Mouse (Mus musculus): ENCODE data around the gene Map3k13. TPM values are rescaled to one million over a fixed set of nuclear protein-coding genes. Genes with fewer than 3 reads are reported as not detected.

The Map3k13 gene
- polyA plus RNA-seq (2015; fragmentation: Nextera tagmentation; extraction: Ambion mirVana), result 1.7 and 1.9 TPM in 2 replicates

DNA sequence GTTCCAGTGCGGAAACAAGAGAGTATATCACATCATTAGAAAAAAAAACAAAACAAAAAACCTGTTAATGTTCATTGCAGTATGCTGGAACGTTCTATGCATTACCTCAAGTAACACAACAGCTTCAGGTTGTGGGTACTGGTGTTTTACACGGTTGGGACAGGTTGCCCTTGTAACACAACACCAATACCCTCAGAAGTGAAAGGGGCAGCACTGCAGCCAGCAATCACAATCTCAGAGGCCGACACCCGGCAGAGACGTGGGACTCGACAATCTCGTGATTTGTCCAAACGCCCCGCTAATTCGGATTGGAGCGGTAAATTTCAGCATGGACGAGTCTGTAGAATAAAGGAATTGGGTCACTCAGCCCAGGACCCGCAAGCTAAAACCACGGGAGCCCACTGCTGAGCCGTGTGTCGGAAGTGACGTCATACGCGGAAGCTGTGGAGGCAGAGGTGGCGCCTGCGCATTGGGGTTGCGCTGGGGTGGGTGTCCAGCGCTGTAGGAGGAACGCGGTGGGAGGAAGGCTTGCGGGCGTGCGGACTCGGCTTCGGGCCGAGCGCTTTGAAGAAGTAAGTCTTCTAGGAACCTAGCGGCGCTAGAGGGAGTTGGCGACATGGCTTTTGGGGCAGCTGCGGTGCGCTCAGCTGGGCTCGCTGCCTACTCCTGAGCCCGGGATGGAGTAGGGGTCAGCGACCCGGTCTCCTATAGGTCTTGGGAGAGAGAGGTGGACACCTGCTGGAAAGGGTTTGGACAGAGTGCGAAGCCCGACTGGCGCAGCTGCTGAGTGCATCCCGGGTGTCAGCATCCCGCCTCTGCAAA lies at the start of gene Map3k13:
TSS of gene Map3k13 (plus strand) at position 472 of the 822 bp plus-strand sequence.
- H3K27me3 ChIP-seq (replicated peaks), result no peaks in the 10 kb centered on the region
- ATAC-seq, result peak; percentile 99
- peak within 1 kb of the TSS; percentile 66 for H3K9ac ChIP-seq
- peak within 1 kb of the TSS; percentile 90 for H3K27ac ChIP-seq
- no peaks in the 10 kb centered on the region for H3K9me3 ChIP-seq
- no peaks in the 10 kb centered on the region for H3K4me1 ChIP-seq (replicated peaks)
- 2% methylated on average over 47 of the region's 47 CpGs for WGBS
- H3K36me3 ChIP-seq, result no peaks in the 10 kb centered on the region
- H3K4me2 ChIP-seq (replicated peaks), result peak within 1 kb of the TSS; percentile 80
- peak within 1 kb of the TSS; percentile 69 for H3K4me3 ChIP-seq (replicated peaks)

DNA sequence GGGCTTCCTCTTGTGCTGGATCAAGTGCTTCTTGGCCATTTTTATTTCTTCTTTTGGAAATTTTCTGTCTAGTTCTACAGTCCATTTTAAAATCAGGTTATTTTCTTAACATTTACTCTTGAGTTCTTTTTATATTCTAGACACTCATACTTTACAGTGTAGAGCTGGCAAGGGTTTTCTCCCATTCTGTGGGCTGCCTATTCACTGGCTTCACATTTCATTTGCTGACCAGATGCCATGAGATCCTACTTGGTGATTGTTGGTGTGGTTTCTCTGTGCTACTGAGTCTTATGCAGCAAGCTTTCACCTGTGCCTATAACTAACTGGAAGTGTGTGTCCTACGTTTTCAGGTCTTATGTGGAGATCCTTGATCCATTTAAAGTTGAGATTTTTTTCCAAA lies 35.7 kb upstream of the Map3k13 start:
- WGBS, result 87% methylated on average over 1 of the region's 1 CpGs
- no peak for ATAC-seq
- H3K27me3 ChIP-seq (replicated peaks), result no peaks in the 10 kb centered on the region
- H3K27ac ChIP-seq, result no peak overlapping the region
- H3K4me2 ChIP-seq (replicated peaks), result no peak overlapping the region
- no peak overlapping the region for H3K4me3 ChIP-seq (replicated peaks)
- H3K9me3 ChIP-seq, result no peaks in the 10 kb centered on the region
- H3K4me1 ChIP-seq (replicated peaks), result no peaks in the 10 kb centered on the region
- no peak overlapping the region for H3K9ac ChIP-seq
- 0 out of 2 replicates have a peak, but pooled peaks cover 2% of the 10 kb centered on the region for H3K36me3 ChIP-seq

DNA sequence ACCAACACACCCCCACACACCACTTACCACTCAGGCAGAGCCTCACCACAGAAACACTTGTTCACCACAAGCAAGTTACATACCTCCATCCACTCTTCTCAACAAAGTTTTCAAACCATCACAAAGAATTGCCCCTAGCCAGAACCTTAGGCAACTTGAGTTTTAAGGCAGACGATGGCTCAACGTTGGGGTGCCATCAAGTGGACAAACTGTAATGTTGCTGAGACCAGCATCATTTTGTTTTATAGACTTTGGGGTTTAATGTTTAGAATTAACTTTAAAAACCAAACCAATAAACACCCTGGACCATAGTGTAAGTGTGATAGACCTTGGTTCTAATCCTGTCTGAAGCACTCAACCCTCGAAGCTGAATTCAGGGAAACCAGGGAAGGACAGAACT lies 25.9 kb upstream of the Map3k13 start:
- Histone ChIP-seq H3K27me3 (replicated peaks) (no peaks in the 10 kb centered on the region), H3K9ac (no peak overlapping the region), H3K36me3 (no peaks in the 10 kb centered on the region), H3K4me1 (replicated peaks) (no peaks in the 10 kb centered on the region), H3K4me2 (replicated peaks) (no peak overlapping the region), H3K27ac (no peak overlapping the region), H3K9me3 (no peaks in the 10 kb centered on the region), H3K4me3 (replicated peaks) (no peak overlapping the region)
- ATAC-seq, result no peak
- 80% methylated on average over 3 of the region's 3 CpGs for WGBS

DNA sequence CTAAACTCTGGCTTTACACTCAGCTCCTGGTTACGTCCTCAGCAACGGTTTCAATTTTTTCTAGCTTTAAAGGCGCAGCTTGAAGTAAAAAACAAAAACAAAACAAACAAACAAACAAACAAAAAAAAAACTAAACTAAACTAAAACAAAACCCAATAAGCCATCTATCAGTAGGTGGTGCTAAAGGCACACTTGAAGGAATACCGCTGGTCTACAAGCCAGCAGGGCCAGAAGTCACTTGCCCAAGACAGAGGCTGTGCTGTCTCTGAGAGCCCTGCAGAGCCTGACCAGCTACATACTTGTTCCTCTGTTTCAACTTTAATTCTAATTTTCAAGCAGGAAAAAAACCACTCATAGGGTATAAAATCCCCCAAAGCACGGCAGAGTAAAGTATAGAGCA lies 24.5 kb upstream of the Map3k13 start:
- Histone ChIP-seq H3K9me3 (no peaks in the 10 kb centered on the region), H3K4me1 (replicated peaks) (no peaks in the 10 kb centered on the region), H3K4me3 (replicated peaks) (no peak overlapping the region), H3K9ac (no peak overlapping the region), H3K4me2 (replicated peaks) (no peak overlapping the region), H3K27ac (no peak overlapping the region), H3K27me3 (replicated peaks) (no peaks in the 10 kb centered on the region), H3K36me3 (no peaks in the 10 kb centered on the region)
- ATAC-seq, result no peak
- WGBS, result 82% methylated on average over 5 of the region's 5 CpGs

DNA sequence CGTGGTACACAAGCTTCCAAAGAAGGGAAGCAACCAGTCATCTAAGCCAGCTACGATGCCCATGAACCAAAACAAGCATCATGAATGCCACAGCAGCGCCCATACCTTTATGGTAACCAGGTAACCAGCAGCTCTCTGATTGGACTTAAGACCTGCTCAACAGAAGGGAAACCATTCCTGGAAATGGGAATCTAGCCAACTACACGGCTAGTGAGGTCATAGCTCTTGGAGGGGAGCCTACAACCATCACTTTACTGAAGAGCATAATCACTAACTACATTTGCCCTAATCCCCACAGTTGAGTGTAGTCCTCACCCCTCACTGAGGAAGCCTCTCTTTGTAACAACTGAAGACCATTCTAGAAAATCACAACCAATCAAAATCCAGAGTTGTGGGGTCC lies 19.4 kb upstream of the Map3k13 start:
- 89% methylated on average over 4 of the region's 4 CpGs for WGBS
- Histone ChIP-seq H3K27ac (no peak overlapping the region), H3K9me3 (no peaks in the 10 kb centered on the region), H3K9ac (no peak overlapping the region), H3K27me3 (replicated peaks) (no peaks in the 10 kb centered on the region), H3K36me3 (no peaks in the 10 kb centered on the region), H3K4me2 (replicated peaks) (no peak overlapping the region), H3K4me3 (replicated peaks) (no peak overlapping the region), H3K4me1 (replicated peaks) (no peaks in the 10 kb centered on the region)
- ATAC-seq, result no peak

DNA sequence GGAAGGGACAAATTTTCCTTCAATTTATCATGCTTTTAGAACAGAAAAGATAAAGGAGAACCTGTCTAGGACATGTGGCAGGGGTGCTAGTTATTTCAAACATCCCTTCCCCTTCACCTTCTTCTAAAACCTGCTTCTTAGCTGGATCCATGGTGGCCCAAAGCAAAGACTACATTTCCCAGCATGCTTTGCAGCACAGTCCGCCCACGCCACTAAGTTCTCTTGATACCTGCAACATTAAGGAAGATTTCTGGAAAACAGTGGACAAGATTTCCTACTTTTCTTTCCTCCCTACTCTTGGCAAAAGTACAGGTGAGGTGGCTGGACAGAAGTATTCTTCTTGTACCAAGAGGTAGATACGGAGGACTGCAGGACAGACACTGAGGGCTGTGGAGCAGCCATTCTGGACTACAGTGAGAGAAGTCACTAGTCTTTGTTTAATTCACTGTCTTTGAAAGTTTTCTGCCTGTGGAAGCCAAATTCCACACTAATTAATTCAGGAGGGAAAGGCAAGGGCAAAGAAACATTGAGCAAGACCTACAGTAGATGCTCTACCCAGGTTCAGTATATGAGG lies 15.8 kb upstream of the Map3k13 start:
- no peaks in the 10 kb centered on the region for H3K27me3 ChIP-seq (replicated peaks)
- H3K9me3 ChIP-seq, result no peaks in the 10 kb centered on the region
- no peak overlapping the region for H3K9ac ChIP-seq
- no peak overlapping the region for H3K27ac ChIP-seq
- H3K4me1 ChIP-seq (replicated peaks), result no peaks in the 10 kb centered on the region
- H3K4me2 ChIP-seq (replicated peaks), result peak overlapping the region; percentile 20; the same call in 1 of the 2 replicates
- no peaks in the 10 kb centered on the region for H3K36me3 ChIP-seq
- WGBS, result 57% methylated on average over 3 of the region's 3 CpGs
- H3K4me3 ChIP-seq (replicated peaks), result peak overlapping the region; percentile 1; the same call in 1 of the 2 replicates
- ATAC-seq, result no peak

DNA sequence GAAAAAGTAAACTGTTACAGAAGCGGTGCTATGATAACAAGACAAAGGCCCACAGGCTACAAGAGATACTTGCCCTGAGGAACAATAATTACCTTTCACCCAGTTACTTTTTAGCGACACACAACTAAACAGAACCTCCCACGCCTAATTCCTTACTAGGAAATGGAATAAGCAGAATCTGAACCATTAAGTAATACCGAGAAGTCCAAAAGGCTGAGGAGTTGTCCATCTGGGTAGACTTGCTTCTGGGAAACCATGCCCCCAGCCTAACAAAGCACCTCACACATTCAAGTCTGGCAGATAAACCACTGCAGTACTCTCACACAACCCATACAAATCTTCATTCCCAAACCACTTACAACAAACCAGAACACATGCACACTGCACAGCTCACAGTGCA lies 15.0 kb upstream of the Map3k13 start:
- WGBS, result 84% methylated on average over 4 of the region's 4 CpGs
- ATAC-seq, result no peak
- H3K4me3 ChIP-seq (replicated peaks), result no peak overlapping the region
- H3K27ac ChIP-seq, result no peak overlapping the region
- no peaks in the 10 kb centered on the region for H3K9me3 ChIP-seq
- no peaks in the 10 kb centered on the region for H3K27me3 ChIP-seq (replicated peaks)
- no peak overlapping the region for H3K9ac ChIP-seq
- no peaks in the 10 kb centered on the region for H3K4me1 ChIP-seq (replicated peaks)
- no peak overlapping the region for H3K4me2 ChIP-seq (replicated peaks)
- no peaks in the 10 kb centered on the region for H3K36me3 ChIP-seq

DNA sequence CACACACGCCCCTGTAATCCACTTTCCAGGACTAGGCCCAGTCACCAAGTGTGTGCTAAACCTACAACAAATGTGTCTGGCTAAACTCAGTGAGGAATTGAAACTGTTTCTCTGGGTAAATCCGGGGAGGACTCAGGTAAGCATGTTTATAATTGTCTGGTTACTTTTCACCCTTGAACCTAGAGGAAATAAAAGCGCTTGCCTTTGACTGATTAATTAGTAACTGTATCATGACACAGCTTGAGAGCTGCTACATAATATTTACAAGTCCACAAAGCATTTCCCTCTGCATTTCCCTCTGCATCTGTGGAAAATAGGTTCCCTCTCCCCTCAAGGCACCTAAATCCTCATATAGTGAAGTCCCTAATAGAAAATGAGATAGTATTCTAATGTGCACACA lies 12.9 kb upstream of the Map3k13 start:
- H3K4me3 ChIP-seq (replicated peaks), result no peak overlapping the region
- ATAC-seq, result no peak
- 48% methylated on average over 3 of the region's 3 CpGs for WGBS
- H3K27ac ChIP-seq, result no peak overlapping the region
- H3K4me2 ChIP-seq (replicated peaks), result no peak overlapping the region
- no peaks in the 10 kb centered on the region for H3K4me1 ChIP-seq (replicated peaks)
- no peak overlapping the region for H3K9ac ChIP-seq
- no peaks in the 10 kb centered on the region for H3K27me3 ChIP-seq (replicated peaks)
- H3K36me3 ChIP-seq, result no peaks in the 10 kb centered on the region
- no peaks in the 10 kb centered on the region for H3K9me3 ChIP-seq

DNA sequence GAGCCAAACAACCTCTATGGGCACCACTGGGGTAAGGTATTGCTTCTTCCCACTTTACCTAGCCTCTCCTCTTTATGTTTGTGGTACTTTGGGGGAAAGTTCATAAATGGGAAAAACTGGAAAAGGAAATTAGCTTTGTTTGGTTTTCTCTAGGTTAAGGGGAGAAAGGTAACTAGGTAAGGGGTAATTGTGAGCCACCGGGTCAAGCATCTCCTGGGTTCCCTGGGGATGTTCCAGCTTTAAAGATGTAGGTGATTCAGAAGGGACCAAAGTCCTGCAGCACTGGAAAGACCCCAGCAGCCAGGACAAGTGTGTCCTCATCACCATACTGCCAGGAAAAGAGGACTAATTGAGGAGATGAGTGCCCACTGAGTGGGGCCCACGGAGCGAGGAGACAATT lies 12.3 kb upstream of the Map3k13 start:
- H3K4me3 ChIP-seq (replicated peaks), result no peak overlapping the region
- WGBS, result 82% methylated on average over 3 of the region's 3 CpGs
- ATAC-seq, result no peak
- H3K9ac ChIP-seq, result no peak overlapping the region
- H3K4me1 ChIP-seq (replicated peaks), result 0 out of 2 replicates have a peak, but pooled peaks cover 2% of the 10 kb centered on the region
- H3K4me2 ChIP-seq (replicated peaks), result no peak overlapping the region
- H3K9me3 ChIP-seq, result no peaks in the 10 kb centered on the region
- no peaks in the 10 kb centered on the region for H3K27me3 ChIP-seq (replicated peaks)
- no peaks in the 10 kb centered on the region for H3K36me3 ChIP-seq
- H3K27ac ChIP-seq, result no peak overlapping the region

DNA sequence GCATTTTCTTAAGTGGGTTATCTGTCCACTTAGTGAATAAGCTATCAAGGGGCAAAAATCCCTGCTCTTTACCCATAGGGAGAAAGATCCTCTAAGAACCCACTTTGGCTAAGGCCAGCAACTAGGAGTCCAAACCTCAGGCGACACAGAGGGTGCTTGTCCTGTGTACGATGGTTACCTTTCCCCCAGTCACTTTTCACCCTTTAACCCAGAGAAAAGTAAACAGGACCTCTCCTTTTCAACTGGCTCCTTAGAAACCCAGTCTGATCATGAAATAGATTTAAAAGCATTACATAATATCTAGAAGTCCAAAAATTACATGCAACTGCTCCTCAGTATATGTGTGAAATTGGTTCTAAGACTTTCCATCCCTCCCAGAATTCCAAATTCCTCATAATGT lies 11.3 kb upstream of the Map3k13 start:
- Histone ChIP-seq H3K4me3 (replicated peaks) (no peak overlapping the region), H3K27me3 (replicated peaks) (no peaks in the 10 kb centered on the region), H3K4me1 (replicated peaks) (0 out of 2 replicates have a peak, but pooled peaks cover 5% of the 10 kb centered on the region), H3K9me3 (no peaks in the 10 kb centered on the region), H3K27ac (no peak overlapping the region), H3K9ac (no peak overlapping the region), H3K4me2 (replicated peaks) (no peak overlapping the region), H3K36me3 (no peaks in the 10 kb centered on the region)
- 59% methylated on average over 2 of the region's 2 CpGs for WGBS
- no peak for ATAC-seq

DNA sequence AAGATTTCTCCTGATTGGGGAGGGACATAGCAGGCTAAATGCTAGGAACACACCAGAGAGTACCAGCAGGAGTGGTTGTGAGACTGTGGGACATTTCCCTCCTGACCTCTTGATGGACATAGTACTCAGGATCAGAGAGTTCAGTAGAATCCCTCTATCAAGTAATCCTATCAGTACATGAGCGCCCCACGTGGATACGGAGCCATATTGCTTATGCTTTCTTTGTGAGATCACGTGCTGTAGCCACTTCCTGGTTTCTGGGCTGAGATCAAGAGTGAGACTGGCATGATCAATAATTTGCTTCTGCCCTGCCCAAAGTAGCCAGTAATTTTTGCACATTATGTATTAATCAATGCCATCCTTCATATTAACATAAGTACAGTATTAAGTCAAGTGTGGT lies 9.1 kb upstream of the Map3k13 start:
- H3K4me1 ChIP-seq (replicated peaks), result 0 out of 2 replicates have a peak, but pooled peaks cover 9% of the 10 kb centered on the region
- no peaks in the 10 kb centered on the region for H3K36me3 ChIP-seq
- no peak for ATAC-seq
- no peaks in the 10 kb centered on the region for H3K27me3 ChIP-seq (replicated peaks)
- WGBS, result 75% methylated on average over 4 of the region's 4 CpGs
- H3K9ac ChIP-seq, result no peak overlapping the region
- H3K4me3 ChIP-seq (replicated peaks), result no peak overlapping the region
- no peaks in the 10 kb centered on the region for H3K9me3 ChIP-seq
- H3K27ac ChIP-seq, result no peak overlapping the region
- no peak overlapping the region for H3K4me2 ChIP-seq (replicated peaks)

DNA sequence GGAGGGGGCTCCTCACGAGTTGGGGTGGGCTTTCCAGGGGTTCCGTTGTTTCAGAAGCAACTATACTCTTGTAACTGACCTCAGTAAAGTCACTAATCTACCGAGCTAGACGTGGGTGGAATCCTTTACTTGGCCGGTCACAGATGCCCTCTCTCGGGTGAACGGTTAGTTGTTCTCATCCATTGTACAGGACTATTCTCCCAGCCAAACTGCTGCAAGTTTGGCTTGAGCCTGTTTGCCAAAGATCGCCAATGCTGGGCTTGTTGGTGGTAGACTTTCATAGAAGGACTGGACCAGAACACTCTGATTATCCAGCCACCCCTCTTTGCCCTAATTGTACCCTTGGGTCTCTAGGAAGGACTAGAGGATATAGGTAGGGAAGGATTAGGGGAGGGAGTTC lies 7.8 kb upstream of the Map3k13 start:
- Histone ChIP-seq H3K4me3 (replicated peaks) (no peak overlapping the region), H3K9me3 (no peaks in the 10 kb centered on the region), H3K27ac (no peak overlapping the region), H3K4me1 (replicated peaks) (0 out of 2 replicates have a peak, but pooled peaks cover 9% of the 10 kb centered on the region), H3K4me2 (replicated peaks) (no peak overlapping the region), H3K9ac (no peak overlapping the region), H3K36me3 (no peaks in the 10 kb centered on the region), H3K27me3 (replicated peaks) (no peaks in the 10 kb centered on the region)
- ATAC-seq, result no peak
- 90% methylated on average over 8 of the region's 8 CpGs for WGBS

Data from intestine, embryonic 15.5 days (tissue).